Mouse (Mus musculus) intestine, postnatal 0 days (tissue): ENCODE measurements around the gene Tpst2. TPM values are rescaled to one million over a fixed set of nuclear protein-coding genes. Genes with fewer than 3 reads are reported as not detected.
"Not testable (repeated sequence)": the region's sequence is repeated elsewhere in the genome, so short reads cannot be mapped to it uniquely, and the experiment has no call there.

Source experiments
- ATAC-seq: fragments of 200-750 bp; cut with Nextera tagmentation; 2 replicates; pipeline ENCODE4 v1.8.0; 2017; ENCODE audit warnings: mild to moderate bottlenecking, moderate TSS enrichment, moderate library complexity
- H3K27ac ChIP-seq: fragments of 300-500 bp; sonication (generic); 2 replicates; pipeline ENCODE4 v1.5.1; 2014; ENCODE audit warnings: mild to moderate bottlenecking, low read depth, low read length, moderate library complexity
- H3K27me3 ChIP-seq: fragments of 300-500 bp; sonication (generic); replicated peaks from 2 replicates; pipeline ENCODE4 v1.6.1; 2014; ENCODE audit warnings: low read length, mixed read lengths; ENCODE audit not compliant: control insufficient read depth, insufficient read depth
- H3K36me3 ChIP-seq: fragments of 300-500 bp; sonication (generic); 2 replicates; pipeline ENCODE4 v1.6.1; 2014; ENCODE audit warnings: mild to moderate bottlenecking, moderate library complexity; ENCODE audit not compliant: control insufficient read depth, insufficient read depth
- H3K4me1 ChIP-seq: fragments of 300-500 bp; sonication (generic); replicated peaks from 2 replicates; pipeline ENCODE4 v1.6.1; 2014; ENCODE audit warnings: antibody characterized with exemption, low read length, mixed read lengths; ENCODE audit not compliant: control insufficient read depth, insufficient read depth
- H3K4me2 ChIP-seq: fragments of 300-500 bp; sonication (generic); replicated peaks from 2 replicates; pipeline ENCODE4 v1.6.1; 2014; ENCODE audit warnings: low read depth, mild to moderate bottlenecking, moderate library complexity
- H3K4me3 ChIP-seq: fragments of 300-500 bp; sonication (generic); 2 replicates; pipeline ENCODE4 v1.5.1; 2014; ENCODE audit warnings: low read depth, low read length
- H3K9ac ChIP-seq: fragments of 300-500 bp; sonication (generic); 2 replicates; pipeline ENCODE4 v1.6.1; 2014; ENCODE audit warnings: mild to moderate bottlenecking, low read depth, low read length
- H3K9me3 ChIP-seq: fragments of 300-500 bp; sonication (generic); 2 replicates; pipeline ENCODE4 v1.6.1; 2016; ENCODE audit warnings: mixed run types; ENCODE audit not compliant: control insufficient read depth
- CTCF ChIP-seq: sonication (generic); IDR thresholded peaks from 2 replicates; pipeline ENCODE4 v1.5.1; 2016; ENCODE audit warnings: low read depth, mild to moderate bottlenecking, control low read depth, antibody characterized with exemption, moderate library complexity
- WGBS: fragments of 180-500 bp; shearing (Covaris S2); extraction: QIAGEN DNeasy Blood & Tissue Kit; methylation state at CpG from one replicate; pipeline ENCODE4 v1.1.7; 2014; 5-methylcytosine and 5-hydroxymethylcytosine counted together
- polyA plus RNA-seq: library from polyadenylated mRNA; unstranded; fragments of >200 nt; fragmentation: Nextera tagmentation; extraction: Ambion mirVana; gene quantifications from 2 replicates; pipeline ENCODE4 v1.2.1, GENCODE M21; 2015

The Tpst2 gene
- polyA plus RNA-seq, 1 experiment from 2014 or later: 45.3 TPM

DNA sequence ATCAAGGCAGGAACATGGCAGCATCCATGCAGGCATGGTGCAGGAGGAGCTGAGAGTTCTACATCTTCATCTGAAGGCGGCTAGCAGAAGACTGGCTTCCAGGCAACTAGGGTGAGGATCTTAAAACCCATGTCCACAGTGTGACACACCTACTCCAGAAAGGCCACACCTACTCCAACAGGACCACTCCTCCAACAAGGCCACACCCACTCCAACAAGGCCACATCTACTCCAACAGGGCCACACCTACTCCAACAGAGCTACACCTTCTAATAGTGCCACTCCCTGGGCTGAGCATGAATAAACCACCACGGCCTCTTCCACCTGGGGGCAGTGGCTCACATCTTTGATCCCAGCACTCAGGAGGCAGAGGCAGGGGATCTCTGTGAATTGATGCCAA is 42.9 kb downstream of the Tpst2 start:
- TF ChIP-seq CTCF: peak; percentile 41

DNA sequence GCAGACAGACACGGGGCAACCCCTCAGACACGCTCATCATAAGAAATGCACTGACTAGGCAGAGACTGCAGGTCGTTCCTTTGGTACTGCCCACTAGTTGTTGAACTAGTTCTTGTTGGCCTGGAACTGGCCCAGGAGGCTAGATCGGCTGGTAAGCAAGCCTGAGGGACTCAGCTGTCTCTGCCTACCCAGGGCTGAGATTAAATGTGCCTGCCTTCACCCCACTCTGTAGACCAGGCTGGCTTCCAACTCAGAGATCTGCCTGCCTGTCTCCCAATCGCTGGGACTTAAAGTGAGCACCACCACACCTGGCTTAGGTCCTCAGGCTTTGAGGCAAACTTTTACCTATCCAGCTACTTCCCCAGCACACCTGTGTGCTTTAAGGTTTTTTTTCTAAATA is 43.9 kb downstream of the Tpst2 start:
- Histone ChIP-seq H3K27me3 (no peaks in the 10 kb centered on the region), H3K4me3 (no peak overlapping the region), H3K4me1 (peaks cover 12% of the 10 kb centered on the region; the same call in 1 of the 2 replicates), H3K9ac (no peak overlapping the region), H3K36me3 (peaks cover 7% of the 10 kb centered on the region; the same call in 1 of the 2 replicates), H3K9me3 (no peaks in the 10 kb centered on the region), H3K27ac (no peak overlapping the region), H3K4me2 (no peak overlapping the region)
- no peak for TF ChIP-seq CTCF
- ATAC-seq: no peak
- 71% methylated on average over 5 of the region's 5 CpGs for WGBS

More for the DNA sequence above, 42.9 kb downstream of the Tpst2 start:
- H3K27me3 ChIP-seq, H3K27ac ChIP-seq, H3K4me1 ChIP-seq, H3K9ac ChIP-seq, H3K9me3 ChIP-seq, H3K4me3 ChIP-seq, H3K4me2 ChIP-seq: not testable (repeated sequence)
- H3K36me3 ChIP-seq: peaks cover 17% of the 10 kb centered on the region
- ATAC-seq: peak; percentile 34; the same call in 1 of the 2 replicates
- 50% methylated on average over 2 of the region's 2 CpGs for whole genome bisulfite sequencing

DNA sequence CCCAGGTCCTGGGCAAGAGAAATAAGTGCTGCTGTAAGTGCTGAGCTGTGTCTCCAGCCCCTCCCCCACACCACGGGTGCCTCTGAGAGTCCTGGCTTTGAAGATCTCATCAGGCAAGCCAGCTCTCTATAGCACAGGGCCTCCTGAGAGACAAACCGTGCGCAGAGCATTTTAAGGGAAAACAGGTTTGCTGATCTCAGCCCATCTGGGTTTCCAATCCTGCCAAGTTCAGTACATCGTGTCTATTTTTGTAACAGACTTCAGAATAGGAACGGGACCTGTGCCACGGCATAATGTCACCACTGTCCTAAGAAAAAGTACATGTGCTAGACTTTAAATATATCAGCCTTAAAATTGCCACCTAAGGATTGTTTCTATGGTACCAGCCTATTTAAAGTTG is 44.4 kb downstream of the Tpst2 start:
- Histone ChIP-seq H3K4me2 (no peak overlapping the region), H3K4me1 (peaks cover 12% of the 10 kb centered on the region; the same call in 1 of the 2 replicates), H3K4me3 (no peak overlapping the region), H3K27ac (no peak overlapping the region), H3K9ac (no peak overlapping the region), H3K9me3 (no peaks in the 10 kb centered on the region), H3K27me3 (no peaks in the 10 kb centered on the region), H3K36me3 (peaks cover 1% of the 10 kb centered on the region; the same call in 1 of the 2 replicates)
- no peak for ATAC-seq
- 73% methylated on average over 6 of the region's 6 CpGs for WGBS
- no peak for TF ChIP-seq CTCF

DNA sequence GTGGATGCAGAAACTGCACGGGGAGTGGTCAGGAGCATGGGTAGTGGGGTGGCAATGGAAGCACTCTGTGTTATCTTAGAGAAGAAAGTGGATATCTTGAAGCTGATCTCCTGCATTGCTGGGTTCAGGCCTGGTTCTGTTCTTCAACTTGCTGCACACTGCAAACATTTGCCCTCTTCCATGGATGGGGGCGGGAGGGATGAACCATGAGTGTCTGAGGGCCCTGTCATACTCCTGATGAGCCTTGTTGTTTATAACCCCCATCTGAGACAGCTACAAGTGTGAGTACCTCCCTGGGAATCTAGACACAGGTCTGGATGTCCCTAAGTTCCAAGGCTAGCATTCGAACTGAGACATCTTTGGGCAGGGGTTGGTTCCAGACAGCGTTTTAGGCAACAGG is 44.9 kb downstream of the Tpst2 start:
- Histone ChIP-seq H3K4me3 (no peak overlapping the region), H3K27me3 (no peaks in the 10 kb centered on the region), H3K9me3 (no peaks in the 10 kb centered on the region), H3K4me2 (no peak overlapping the region), H3K9ac (no peak overlapping the region), H3K4me1 (peaks cover 12% of the 10 kb centered on the region; the same call in 1 of the 2 replicates), H3K27ac (no peak overlapping the region), H3K36me3 (no peaks in the 10 kb centered on the region)
- no peak for ATAC-seq
- TF ChIP-seq CTCF: no peak
- 79% methylated on average over 4 of the region's 4 CpGs for WGBS

DNA sequence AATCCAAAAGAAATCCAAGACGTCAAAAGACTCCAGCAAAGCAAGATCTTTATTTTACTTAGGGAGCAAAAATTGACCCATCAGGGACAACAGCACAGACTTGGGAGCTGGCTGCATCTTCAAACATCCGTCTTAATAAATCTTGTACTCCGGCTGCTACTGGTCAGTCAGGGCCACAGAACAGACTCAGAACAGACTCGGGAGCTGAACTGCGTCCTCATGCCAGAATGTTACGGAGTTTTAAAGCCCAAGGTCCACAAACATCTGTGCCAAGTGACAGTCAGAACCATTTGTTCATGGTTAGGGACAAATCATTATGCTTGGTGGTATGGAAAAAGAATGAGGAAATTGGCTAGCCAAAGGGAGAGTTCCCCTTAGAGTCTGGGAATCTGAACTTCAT is 46.8 kb downstream of the Tpst2 start:
- Histone ChIP-seq H3K4me1 (0 out of 2 replicates have a peak, but pooled peaks cover 9% of the 10 kb centered on the region), H3K36me3 (0 out of 2 replicates have a peak, but pooled peaks cover 9% of the 10 kb centered on the region), H3K27ac (no peak overlapping the region), H3K9me3 (no peaks in the 10 kb centered on the region), H3K4me3 (no peak overlapping the region), H3K9ac (no peak overlapping the region), H3K27me3 (no peaks in the 10 kb centered on the region), H3K4me2 (no peak overlapping the region)
- WGBS: 90% methylated on average over 6 of the region's 6 CpGs
- no peak for TF ChIP-seq CTCF
- no peak for ATAC-seq

DNA sequence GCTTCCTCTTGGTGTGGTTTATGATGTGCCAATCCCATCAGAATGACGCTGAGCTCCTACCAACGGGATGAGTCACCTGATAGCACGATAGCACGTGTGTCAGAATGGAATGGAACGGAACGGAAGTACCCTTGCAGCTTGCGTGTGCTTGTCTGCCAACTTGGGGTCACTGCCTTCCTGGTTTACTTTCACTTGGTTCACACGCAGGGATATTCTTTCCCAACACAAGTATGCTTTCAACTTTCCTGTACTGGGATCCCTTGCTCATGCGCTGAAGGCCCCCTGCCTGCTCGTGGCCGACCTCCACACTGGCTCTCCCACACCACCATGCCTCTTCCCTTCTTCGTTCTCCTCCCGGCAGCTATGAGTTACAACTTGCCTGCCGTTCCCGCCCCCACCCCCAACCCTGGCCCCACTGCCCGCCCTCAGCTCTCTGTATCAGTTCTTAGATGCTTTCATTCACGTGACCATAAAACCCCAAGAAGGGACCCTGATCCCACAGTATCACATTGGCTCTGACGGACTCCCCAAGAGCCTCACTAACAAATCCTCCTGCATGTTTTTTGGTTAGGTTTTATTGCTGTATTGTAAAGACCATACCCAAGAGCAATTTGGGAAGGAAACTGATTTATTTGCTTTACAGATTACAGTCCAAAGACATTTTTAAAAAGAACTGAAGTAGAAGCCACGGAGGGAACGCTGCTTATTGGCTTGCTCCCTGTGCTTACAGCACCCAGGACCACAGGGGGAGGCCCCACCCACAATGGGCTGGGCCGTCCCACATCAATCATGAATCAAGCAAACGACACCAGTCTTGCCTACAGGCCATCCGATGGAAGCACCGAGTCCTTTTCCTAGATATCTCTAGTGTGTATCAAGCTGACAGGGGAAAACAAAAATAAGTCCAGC is 48.4 kb downstream of the Tpst2 start:
- TF ChIP-seq CTCF: no peak
- peak; percentile 73 for ATAC-seq
- 0 out of 2 replicates have a peak, but pooled peaks cover 9% of the 10 kb centered on the region for H3K4me1 ChIP-seq
- no peak overlapping the region for H3K9ac ChIP-seq
- H3K36me3 ChIP-seq: peaks cover 23% of the 10 kb centered on the region
- no peaks in the 10 kb centered on the region for H3K27me3 ChIP-seq
- H3K27ac ChIP-seq: peak overlapping the region; percentile 77
- peak overlapping the region; percentile 82 for H3K4me2 ChIP-seq
- peak overlapping the region; percentile 31 for H3K4me3 ChIP-seq
- H3K9me3 ChIP-seq: no peaks in the 10 kb centered on the region
- WGBS: 7% methylated on average over 24 of the region's 24 CpGs
